Mouse (Mus musculus): Measurements from ENCODE around the gene Tmem182. TPM values are rescaled to one million over a fixed set of nuclear protein-coding genes. Genes with fewer than 3 reads are reported as not detected.

Gene Tmem182
- polyA plus RNA-seq, 1 experiment = 2.4 TPM

DNA sequence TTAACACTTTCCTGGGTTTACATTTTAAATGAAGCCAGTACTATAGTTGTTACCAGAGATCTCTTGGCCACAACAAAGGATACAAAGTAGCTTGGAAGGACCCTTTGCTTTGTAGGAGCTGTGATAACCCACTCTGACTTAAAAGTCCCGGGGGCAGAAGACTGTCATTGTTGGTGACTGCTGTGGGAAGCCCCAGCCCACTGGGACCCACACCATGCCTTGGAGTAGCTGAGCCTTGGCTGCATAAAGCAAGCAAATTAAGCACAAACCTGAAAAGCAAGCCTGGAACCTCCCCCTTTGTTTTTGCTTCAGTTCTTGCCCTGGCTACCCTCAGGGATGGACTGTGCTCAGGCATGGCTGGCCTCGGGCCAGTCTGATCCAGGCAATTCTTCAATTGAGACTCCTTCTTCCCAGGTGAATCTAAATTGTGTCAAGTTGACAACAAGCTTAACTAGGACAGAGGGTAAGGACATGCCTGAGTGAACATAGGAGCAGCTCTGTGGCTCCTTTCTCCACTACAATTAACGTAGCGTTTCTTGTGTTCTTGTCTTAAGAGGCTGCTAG, 36.0 kb upstream of the Tmem182 start:
- no peak for TF ChIP-seq POLR2A (IDR thresholded peaks at IDR 0.05; ENCODE audit: low read depth, low read length)
- no peak for TF ChIP-seq CTCF (conservative IDR thresholded peaks at IDR 0.05; ENCODE audit: insufficient read depth, insufficient read length, low read depth, low read length)
- H3K27ac ChIP-seq (ENCODE audit: insufficient read depth, low read depth, low read length) = peak overlapping the region; percentile 70; the same call in 1 of the 2 replicates

DNA sequence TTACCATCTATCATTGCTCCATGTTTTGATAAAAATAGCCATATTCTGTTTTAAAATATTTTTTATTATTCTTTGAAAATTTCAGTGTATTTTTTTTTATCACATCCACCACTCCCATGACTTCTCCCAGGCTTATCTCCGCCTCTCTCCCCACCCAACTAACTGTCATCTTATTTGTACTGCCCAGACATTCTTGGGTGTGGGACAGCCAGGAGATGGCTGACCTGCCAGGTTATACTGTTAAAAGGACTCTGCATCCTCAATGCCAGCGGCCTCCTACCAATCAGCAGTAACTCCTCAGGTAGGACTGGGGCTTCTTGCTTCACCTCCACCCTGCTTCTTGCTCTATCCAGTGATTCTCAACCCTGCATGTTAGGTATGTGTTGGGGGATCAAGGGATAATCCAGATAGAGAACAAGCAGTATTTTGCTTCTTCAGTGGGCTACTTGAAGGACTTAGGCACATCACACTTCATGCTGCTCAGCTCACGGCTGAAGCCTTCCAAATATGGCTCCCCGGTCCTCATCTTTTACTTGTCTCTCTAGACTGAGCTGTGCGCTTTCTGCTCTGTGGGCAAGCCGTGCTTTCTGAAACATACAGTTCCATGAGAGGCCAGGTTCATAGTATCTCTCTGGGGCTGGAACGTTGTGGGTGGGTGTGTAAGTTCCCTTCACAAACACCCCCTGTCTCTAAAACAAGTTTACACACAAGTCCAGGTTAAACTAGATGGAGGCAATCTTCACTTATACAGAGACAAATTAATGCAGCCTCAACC, 34.0 kb upstream of the Tmem182 start:
- DNase-seq = no peak
- TF ChIP-seq CTCF (conservative IDR thresholded peaks at IDR 0.05; ENCODE audit: insufficient read depth, insufficient read length, low read depth, low read length) (no peak), POLR2A (IDR thresholded peaks at IDR 0.05; ENCODE audit: low read depth, low read length) (no peak)
- no peaks in the 10 kb centered on the region for H3K27me3 ChIP-seq (replicated peaks; ENCODE audit: control insufficient read depth, insufficient read depth, low read length)
- H3K4me3 ChIP-seq (ENCODE audit: insufficient read depth, low read depth, low read length) = no peak overlapping the region
- H3K27ac ChIP-seq (ENCODE audit: insufficient read depth, low read depth, low read length) = no peak overlapping the region
- no peaks in the 10 kb centered on the region for H3K36me3 ChIP-seq (ENCODE audit: control insufficient read depth, insufficient read depth, low read length)
- H3K4me1 ChIP-seq (ENCODE audit: control insufficient read depth, insufficient read depth, low read length) = peaks cover 17% of the 10 kb centered on the region
- 95% methylated on average over 7 of the region's 7 CpGs for WGBS

More for the DNA sequence above, 36.0 kb upstream of the Tmem182 start:
- WGBS = 35% methylated on average over 4 of the region's 4 CpGs
- Histone ChIP-seq H3K36me3 (ENCODE audit: control insufficient read depth, insufficient read depth, low read length) (no peaks in the 10 kb centered on the region), H3K27me3 (replicated peaks; ENCODE audit: control insufficient read depth, insufficient read depth, low read length) (no peaks in the 10 kb centered on the region), H3K4me1 (ENCODE audit: control insufficient read depth, insufficient read depth, low read length) (peaks cover 11% of the 10 kb centered on the region), H3K4me3 (ENCODE audit: insufficient read depth, low read depth, low read length) (no peak overlapping the region)
- DNase-seq = peak; percentile 92

DNA sequence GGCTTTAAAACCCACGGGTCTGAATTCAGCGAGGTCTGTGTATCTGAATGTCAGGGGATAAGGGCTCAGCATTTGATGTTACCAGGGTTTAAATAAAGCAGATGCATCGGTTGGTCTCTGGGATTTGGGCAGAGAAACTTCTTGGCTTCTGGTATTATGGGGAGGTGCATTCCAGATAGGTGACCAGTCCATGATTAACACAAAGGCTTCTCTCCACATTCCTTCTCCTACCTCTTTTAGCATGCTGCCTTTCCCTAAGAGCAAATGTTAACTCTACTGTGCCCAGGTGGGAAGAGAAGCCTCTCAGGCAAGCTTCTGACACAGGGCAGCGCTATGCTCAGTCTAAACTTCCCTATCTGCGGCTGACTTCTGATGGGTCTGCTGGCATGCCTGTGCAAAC, 32.2 kb upstream of the Tmem182 start:
- no peaks in the 10 kb centered on the region for H3K27me3 ChIP-seq (replicated peaks; ENCODE audit: control insufficient read depth, insufficient read depth, low read length)
- H3K4me3 ChIP-seq (ENCODE audit: insufficient read depth, low read depth, low read length) = no peak overlapping the region
- WGBS = 79% methylated on average over 5 of the region's 5 CpGs
- DNase-seq = no peak
- TF ChIP-seq CTCF (conservative IDR thresholded peaks at IDR 0.05; ENCODE audit: insufficient read depth, insufficient read length, low read depth, low read length) (no peak), POLR2A (IDR thresholded peaks at IDR 0.05; ENCODE audit: low read depth, low read length) (no peak)
- H3K27ac ChIP-seq (ENCODE audit: insufficient read depth, low read depth, low read length) = no peak overlapping the region
- no peaks in the 10 kb centered on the region; the same call in 1 of the 2 replicates for H3K36me3 ChIP-seq (ENCODE audit: control insufficient read depth, insufficient read depth, low read length)
- H3K4me1 ChIP-seq (ENCODE audit: control insufficient read depth, insufficient read depth, low read length) = peaks cover 23% of the 10 kb centered on the region

DNA sequence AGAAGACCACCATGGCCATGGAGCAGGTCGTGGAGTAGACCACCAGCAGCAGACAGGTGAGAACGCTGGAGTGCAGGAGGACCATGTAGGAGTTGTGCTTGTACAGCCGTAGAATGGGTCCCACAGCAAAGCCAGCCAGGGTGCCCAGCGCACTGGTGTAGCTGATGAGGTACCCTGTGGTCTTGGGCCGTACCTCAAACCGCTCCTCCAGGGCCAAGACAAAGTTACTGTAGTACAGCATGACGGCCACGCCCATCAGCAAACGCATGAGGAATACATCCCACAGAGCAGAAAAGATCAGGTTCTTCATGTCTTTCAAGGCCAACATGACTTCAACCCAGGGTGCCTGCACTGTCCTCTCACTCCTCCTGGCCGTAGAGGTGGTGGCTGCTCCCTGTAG, 31.4 kb upstream of the Tmem182 start:
- H3K4me3 ChIP-seq (ENCODE audit: insufficient read depth, low read depth, low read length) = no peak overlapping the region
- TF ChIP-seq CTCF (conservative IDR thresholded peaks at IDR 0.05; ENCODE audit: insufficient read depth, insufficient read length, low read depth, low read length) (no peak), POLR2A (IDR thresholded peaks at IDR 0.05; ENCODE audit: low read depth, low read length) (no peak)
- H3K27me3 ChIP-seq (replicated peaks; ENCODE audit: control insufficient read depth, insufficient read depth, low read length) = no peaks in the 10 kb centered on the region
- WGBS = 96% methylated on average over 10 of the region's 10 CpGs
- H3K4me1 ChIP-seq (ENCODE audit: control insufficient read depth, insufficient read depth, low read length) = peaks cover 18% of the 10 kb centered on the region
- H3K27ac ChIP-seq (ENCODE audit: insufficient read depth, low read depth, low read length) = no peak overlapping the region
- no peak for DNase-seq
- H3K36me3 ChIP-seq (ENCODE audit: control insufficient read depth, insufficient read depth, low read length) = peaks cover 5% of the 10 kb centered on the region

DNA sequence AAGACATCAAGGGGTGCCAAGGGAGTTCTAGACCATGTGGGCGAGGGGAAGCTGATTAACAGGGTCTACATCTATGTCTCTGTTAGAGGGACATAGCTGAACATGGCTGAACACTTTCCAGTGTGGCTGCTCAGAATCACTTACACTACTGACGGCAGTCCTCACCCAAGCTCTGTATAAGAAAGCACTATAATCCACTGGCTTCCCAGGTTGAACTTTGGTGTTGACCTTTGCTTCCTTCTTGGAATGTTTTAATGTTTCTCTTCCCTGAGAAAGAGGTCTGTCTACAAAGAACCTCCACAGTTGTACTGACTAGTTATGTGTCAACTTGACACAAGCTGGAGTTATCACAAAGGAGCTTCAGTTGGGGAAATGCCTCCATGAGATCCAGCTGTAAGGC, 29.3 kb upstream of the Tmem182 start:
- Histone ChIP-seq H3K4me3 (ENCODE audit: insufficient read depth, low read depth, low read length) (no peak overlapping the region), H3K36me3 (ENCODE audit: control insufficient read depth, insufficient read depth, low read length) (peaks cover 13% of the 10 kb centered on the region), H3K27ac (ENCODE audit: insufficient read depth, low read depth, low read length) (no peak overlapping the region), H3K4me1 (ENCODE audit: control insufficient read depth, insufficient read depth, low read length) (peaks cover 12% of the 10 kb centered on the region), H3K27me3 (replicated peaks; ENCODE audit: control insufficient read depth, insufficient read depth, low read length) (no peaks in the 10 kb centered on the region)
- peak; percentile 85 for DNase-seq
- no peak for TF ChIP-seq POLR2A (IDR thresholded peaks at IDR 0.05; ENCODE audit: low read depth, low read length)
- TF ChIP-seq CTCF (conservative IDR thresholded peaks at IDR 0.05; ENCODE audit: insufficient read depth, insufficient read length, low read depth, low read length) = no peak
- WGBS = 57% methylated on average over 2 of the region's 2 CpGs

DNA sequence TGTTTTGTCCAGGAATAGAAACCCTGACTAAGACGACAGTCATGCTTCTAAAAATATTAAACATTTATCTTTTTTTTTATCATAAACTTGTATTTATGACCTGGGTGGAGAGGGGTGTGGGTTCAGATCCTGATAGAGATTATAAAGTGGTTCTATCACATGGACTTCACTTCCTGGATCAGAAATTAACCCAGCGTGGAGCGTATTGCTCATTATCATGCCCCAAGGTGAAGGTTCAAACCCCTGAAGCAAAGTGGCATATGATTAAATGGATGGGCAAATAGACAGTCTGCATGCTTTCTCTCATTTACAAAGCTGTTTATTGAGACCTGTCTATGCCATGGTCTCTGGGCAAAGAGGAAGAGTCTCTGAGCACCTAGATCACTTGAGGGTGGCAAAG, 28.6 kb upstream of the Tmem182 start:
- Histone ChIP-seq H3K36me3 (ENCODE audit: control insufficient read depth, insufficient read depth, low read length) (peaks cover 15% of the 10 kb centered on the region), H3K27me3 (replicated peaks; ENCODE audit: control insufficient read depth, insufficient read depth, low read length) (no peaks in the 10 kb centered on the region), H3K4me3 (ENCODE audit: insufficient read depth, low read depth, low read length) (no peak overlapping the region), H3K4me1 (ENCODE audit: control insufficient read depth, insufficient read depth, low read length) (peaks cover 12% of the 10 kb centered on the region), H3K27ac (ENCODE audit: insufficient read depth, low read depth, low read length) (0 out of 2 replicates have a peak overlapping the region, but pooled peaks have one; percentile 17)
- WGBS = 52% methylated on average over 3 of the region's 3 CpGs
- TF ChIP-seq CTCF (conservative IDR thresholded peaks at IDR 0.05; ENCODE audit: insufficient read depth, insufficient read length, low read depth, low read length) (no peak), POLR2A (IDR thresholded peaks at IDR 0.05; ENCODE audit: low read depth, low read length) (no peak)
- peak; percentile 52 for DNase-seq

DNA sequence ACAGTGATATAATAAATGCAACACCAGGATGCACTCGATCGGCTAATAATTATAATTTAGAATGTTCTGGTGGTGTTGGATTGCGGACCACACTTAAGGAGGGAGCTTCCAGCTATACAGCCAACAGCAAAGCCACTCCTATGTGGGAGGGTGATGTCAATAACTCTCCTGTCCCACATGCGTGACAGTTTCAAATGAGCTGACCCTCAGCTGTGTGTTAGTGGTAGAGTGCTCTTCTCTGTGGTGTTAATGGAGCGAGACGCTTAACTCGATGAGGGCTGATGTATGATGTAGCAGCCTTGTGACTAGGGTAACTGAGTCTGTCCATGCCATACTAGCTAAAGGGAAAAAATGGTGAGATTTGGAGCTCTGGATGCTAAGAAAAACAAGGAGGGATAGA, 22.0 kb upstream of the Tmem182 start:
- Histone ChIP-seq H3K27ac (ENCODE audit: insufficient read depth, low read depth, low read length) (no peak overlapping the region), H3K27me3 (replicated peaks; ENCODE audit: control insufficient read depth, insufficient read depth, low read length) (no peaks in the 10 kb centered on the region), H3K4me3 (ENCODE audit: insufficient read depth, low read depth, low read length) (no peak overlapping the region), H3K4me1 (ENCODE audit: control insufficient read depth, insufficient read depth, low read length) (no peaks in the 10 kb centered on the region), H3K36me3 (ENCODE audit: control insufficient read depth, insufficient read depth, low read length) (peaks cover 14% of the 10 kb centered on the region)
- TF ChIP-seq CTCF (conservative IDR thresholded peaks at IDR 0.05; ENCODE audit: insufficient read depth, insufficient read length, low read depth, low read length) = no peak
- no peak for TF ChIP-seq POLR2A (IDR thresholded peaks at IDR 0.05; ENCODE audit: low read depth, low read length)
- WGBS = 70% methylated on average over 7 of the region's 7 CpGs
- no peak for DNase-seq
